Mouse (Mus musculus) lung, adult 2 months (tissue): ENCODE results near the gene Cadps.

Experiments used
- CTCF ChIP-seq: fragments of 200-500 bp; IDR thresholded peaks from 2 replicates; pipeline ENCODE4 v1.5.1; 2011; ENCODE audit warnings: mild to moderate bottlenecking, low read length, control low read depth; ENCODE audit not compliant: insufficient read depth
- POLR2A ChIP-seq: fragments of 200-500 bp; IDR thresholded peaks from 2 replicates; pipeline ENCODE4 v1.6.1; 2011; ENCODE audit warnings: low read depth, mild to moderate bottlenecking, control low read depth, low read length, borderline replicate concordance; ENCODE audit errors: extremely low read depth

- no peak for TF ChIP-seq POLR2A
- TF ChIP-seq CTCF, result no peak
Observed at GRCm38 (mm10) chr14:12802995-12803394, 19.9 kb downstream of the Cadps start.
